Mouse (Mus musculus): ENCODE data around the gene S100a3. TPM values are rescaled to one million over a fixed set of nuclear protein-coding genes. Genes with fewer than 3 reads are reported as not detected.
A peak's percentile ranks its signal among the peaks of the same experiment; 100 is the strongest.

S100a3 gene
- total and polyA plus RNA-seq, 3 experiments = 0.03 to 0.04 TPM; not detected in 1

GRCm38 (mm10) chr3:90598212-90598611 lies 37.8 kb downstream of the S100a3 start:
- H3K36me3 ChIP-seq (ENCODE audit: control insufficient read depth in 1 of 2, insufficient read depth in 2 of 2, low read length in 2 of 2) = no peaks in the 10 kb centered on the region
- TF ChIP-seq RAD21 (IDR thresholded peaks at IDR 0.05; ENCODE audit: low read depth, low read length) (no peak), ZC3H11A (IDR thresholded peaks at IDR 0.05; ENCODE audit: low read depth, low read length) (no peak), USF1 (IDR thresholded peaks at IDR 0.05; ENCODE audit: low read depth, low read length) (peak; percentile 77)
- no peaks in the 10 kb centered on the region for H3K79me2 ChIP-seq (ENCODE audit: control insufficient read depth, insufficient read depth, low read length, poor library complexity)
- H3K9ac ChIP-seq (ENCODE audit: control insufficient read depth, low read depth, low read length, poor library complexity, severe bottlenecking) = no peak overlapping the region
- H3K27ac ChIP-seq (ENCODE audit: control insufficient read depth, low read depth, low read length) = no peak overlapping the region
- no peak for DNase-seq (ENCODE audit: low read depth, low spot score)
- no peaks in the 10 kb centered on the region; the same call in 1 of the 2 replicates for H3K9me3 ChIP-seq (replicated peaks; ENCODE audit: insufficient read depth, low read length)
- H3K4me3 ChIP-seq (ENCODE audit: control insufficient read depth in 1 of 2, insufficient read depth in 1 of 2, low read depth in 2 of 2, low read length in 2 of 2) = no peak overlapping the region
- peaks cover 0 to 1% of the 10 kb centered on the region in 2 experiments; a peak in 1 of 4 replicates for H3K27me3 ChIP-seq (ENCODE audit: control insufficient read depth in 1 of 2, insufficient read depth in 2 of 2, low read length in 2 of 2)
- peaks cover 0 to 3% of the 10 kb centered on the region in 2 experiments; a peak in 2 of 4 replicates for H3K4me1 ChIP-seq (ENCODE audit: control insufficient read depth in 1 of 2, insufficient read depth in 2 of 2, low read length in 2 of 2)

DNA sequence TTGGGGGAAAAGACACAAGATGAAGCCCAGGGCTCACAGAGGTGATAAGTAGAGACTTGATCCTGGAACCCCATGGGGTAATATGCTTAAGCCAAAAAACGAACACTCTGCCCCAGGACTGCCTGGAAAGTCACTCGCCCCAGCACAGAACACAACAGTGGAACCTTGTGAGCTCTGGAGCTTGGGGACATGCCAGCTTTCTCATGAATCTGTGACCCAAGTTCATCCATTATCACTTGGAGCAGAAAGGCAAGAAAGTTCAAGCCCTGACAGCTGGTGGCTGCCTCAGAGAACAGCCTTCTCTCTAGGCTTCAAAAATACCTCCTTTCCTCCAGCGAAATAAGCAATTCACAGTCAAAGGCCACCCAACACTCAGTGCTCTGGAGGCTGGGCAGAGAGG lies 39.0 kb downstream of the S100a3 start:
- Histone ChIP-seq H3K4me1 (ENCODE audit: control insufficient read depth in 1 of 2, insufficient read depth in 2 of 2, low read length in 2 of 2) (peaks cover 0 to 12% of the 10 kb centered on the region in 2 experiments; a peak in 2 of 4 replicates), H3K9ac (ENCODE audit: control insufficient read depth, low read depth, low read length, poor library complexity, severe bottlenecking) (no peak overlapping the region), H3K27me3 (ENCODE audit: control insufficient read depth in 1 of 2, insufficient read depth in 2 of 2, low read length in 2 of 2) (peaks cover 0 to 1% of the 10 kb centered on the region in 2 experiments; a peak in 1 of 4 replicates), H3K4me3 (ENCODE audit: control insufficient read depth in 1 of 2, insufficient read depth in 1 of 2, low read depth in 2 of 2, low read length in 2 of 2) (no peak overlapping the region), H3K9me3 (replicated peaks; ENCODE audit: insufficient read depth, low read length) (no peaks in the 10 kb centered on the region), H3K27ac (ENCODE audit: control insufficient read depth, low read depth, low read length) (no peak overlapping the region), H3K36me3 (ENCODE audit: control insufficient read depth in 1 of 2, insufficient read depth in 2 of 2, low read length in 2 of 2) (peaks cover 0 to 8% of the 10 kb centered on the region in 2 experiments; a peak in 2 of 4 replicates), H3K79me2 (ENCODE audit: control insufficient read depth, insufficient read depth, low read length, poor library complexity) (no peaks in the 10 kb centered on the region)
- no peak for DNase-seq (ENCODE audit: low read depth, low spot score)
- no peak for TF ChIP-seq TCF12 (IDR thresholded peaks at IDR 0.05; ENCODE audit: low read depth, low read length)
- TF ChIP-seq POLR2AphosphoS5 (IDR thresholded peaks at IDR 0.05; ENCODE audit: borderline replicate concordance, low read depth, low read length) = no peak
- TF ChIP-seq GABPA (IDR thresholded peaks at IDR 0.05; ENCODE audit: low read depth, low read length) = no peak
- no peak for TF ChIP-seq JUND (IDR thresholded peaks at IDR 0.05; ENCODE audit: low read depth, low read length)

DNA sequence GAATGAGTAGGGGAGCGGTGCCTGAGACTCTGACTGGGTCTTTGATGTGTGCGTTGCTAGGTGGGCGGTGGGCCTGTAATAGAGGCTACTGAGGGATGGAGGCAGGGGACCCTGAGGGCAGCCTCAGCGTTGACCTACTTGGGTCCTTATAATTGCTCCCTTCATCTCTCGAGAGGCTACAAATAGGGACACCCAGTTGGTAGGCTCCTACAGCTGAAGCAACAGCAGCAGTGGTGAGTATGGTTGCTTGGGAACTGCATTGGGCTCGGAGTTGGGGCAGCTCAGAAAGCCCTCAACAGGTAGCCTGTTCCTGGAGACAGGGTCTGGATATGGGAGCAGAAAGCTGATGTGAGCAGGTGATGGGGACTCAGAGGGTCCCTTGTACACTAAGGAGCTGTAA lies 39.7 kb downstream of the S100a3 start:
- H3K36me3 ChIP-seq (ENCODE audit: control insufficient read depth in 1 of 2, insufficient read depth in 2 of 2, low read length in 2 of 2) = peaks cover 0 to 12% of the 10 kb centered on the region in 2 experiments; a peak in 2 of 4 replicates
- no peak for DNase-seq (ENCODE audit: low read depth, low spot score)
- no peak overlapping the region for H3K27ac ChIP-seq (ENCODE audit: control insufficient read depth, low read depth, low read length)
- no peak overlapping the region for H3K9ac ChIP-seq (ENCODE audit: control insufficient read depth, low read depth, low read length, poor library complexity, severe bottlenecking)
- H3K9me3 ChIP-seq (replicated peaks; ENCODE audit: insufficient read depth, low read length) = no peaks in the 10 kb centered on the region
- peaks cover 5 to 17% of the 10 kb centered on the region in 2 experiments; a peak in 3 of 4 replicates for H3K4me1 ChIP-seq (ENCODE audit: control insufficient read depth in 1 of 2, insufficient read depth in 2 of 2, low read length in 2 of 2)
- H3K4me3 ChIP-seq (ENCODE audit: control insufficient read depth in 1 of 2, insufficient read depth in 1 of 2, low read depth in 2 of 2, low read length in 2 of 2) = no peak overlapping the region
- H3K79me2 ChIP-seq (ENCODE audit: control insufficient read depth, insufficient read depth, low read length, poor library complexity) = no peaks in the 10 kb centered on the region
- TF ChIP-seq USF1 (IDR thresholded peaks at IDR 0.05; ENCODE audit: low read depth, low read length) (no peak), JUND (IDR thresholded peaks at IDR 0.05; ENCODE audit: low read depth, low read length) (no peak), RAD21 (IDR thresholded peaks at IDR 0.05; ENCODE audit: low read depth, low read length) (no peak), POLR2AphosphoS5 (IDR thresholded peaks at IDR 0.05; ENCODE audit: borderline replicate concordance, low read depth, low read length) (no peak), ZNF384 (IDR thresholded peaks at IDR 0.05; ENCODE audit: low read depth, low read length) (no peak), CTCF (IDR thresholded peaks at IDR 0.05 in 2 of 3, conservative IDR thresholded peaks at IDR 0.05 in 1 of 3; ENCODE audit: control insufficient read depth in 1 of 3, insufficient read depth in 1 of 3, low read depth in 2 of 3, low read length in 3 of 3, poor library complexity in 1 of 3, severe bottlenecking in 1 of 3) (no peak), NELFE (IDR thresholded peaks at IDR 0.05; ENCODE audit: low read depth, low read length) (no peak), GATA1 (IDR thresholded peaks at IDR 0.05; ENCODE audit: low read depth, low read length) (no peak)
- peaks cover 0 to 1% of the 10 kb centered on the region in 2 experiments; a peak in 1 of 4 replicates for H3K27me3 ChIP-seq (ENCODE audit: control insufficient read depth in 1 of 2, insufficient read depth in 2 of 2, low read length in 2 of 2)
